Mouse (Mus musculus) megakaryocyte-erythroid progenitor cell, adult 5-6 weeks (primary cell): ENCODE measurements at regions not wholly inside any gene's neighbourhood (a gene's known extent, or its start where the extent isn't known, plus 50 kb on each side); places are given as distances from the start of the nearest gene placed in this dataset.

Source experiments
- ATAC-seq: replicated peaks from 2 replicates; pipeline ENCODE4 v1.8.0; 2016; ENCODE audit warnings: mild to moderate bottlenecking, inconsistent platforms; ENCODE audit not compliant: severe bottlenecking, poor library complexity, low FRiP score, low TSS enrichment

DNA sequence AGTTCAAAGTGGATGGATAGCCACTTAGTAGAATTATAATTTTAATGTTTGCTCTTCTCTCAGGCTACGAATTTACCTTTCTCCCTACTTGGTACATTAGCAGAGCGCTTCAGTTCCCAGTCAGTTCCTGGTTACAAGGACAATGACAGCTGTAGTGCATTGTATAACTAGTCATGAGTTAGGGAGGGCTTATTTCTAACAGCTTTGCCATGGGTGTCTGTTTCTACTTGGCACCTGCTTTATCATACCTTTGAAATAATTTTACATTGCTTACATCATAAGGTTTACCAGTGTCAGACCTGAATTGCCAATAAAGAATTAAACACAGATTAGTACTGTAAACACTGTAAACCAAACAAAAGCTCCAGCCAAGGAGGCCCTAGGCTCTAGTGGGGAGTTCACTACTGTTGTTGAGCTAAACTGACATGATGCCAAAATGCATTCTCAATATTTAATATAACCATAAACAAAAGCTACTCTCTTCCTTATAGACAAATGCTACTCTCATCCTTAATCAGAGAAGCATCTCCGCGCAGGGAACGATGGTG, 745.3 kb upstream of the Car8 start:
- no peak for ATAC-seq

DNA sequence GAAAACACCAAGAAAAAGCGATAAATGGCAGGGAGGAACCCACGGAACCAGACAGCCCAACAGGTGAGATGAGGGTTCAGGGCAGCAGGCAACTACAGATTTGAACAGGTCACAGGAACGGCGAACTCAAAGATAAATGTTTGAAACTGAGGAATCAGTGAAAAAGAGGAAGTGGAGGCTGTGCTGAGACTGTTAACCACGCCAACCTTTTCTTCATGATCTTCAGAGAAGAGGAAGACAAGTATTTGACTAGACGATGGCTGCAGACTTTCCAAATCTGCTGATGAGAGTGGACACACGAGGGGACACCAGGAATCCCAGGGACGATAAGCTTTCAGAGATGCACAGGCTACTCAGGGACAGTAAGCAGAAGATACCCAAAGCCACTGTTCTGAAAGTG, 740.1 kb upstream of the Car8 start:
- no peak for ATAC-seq

DNA sequence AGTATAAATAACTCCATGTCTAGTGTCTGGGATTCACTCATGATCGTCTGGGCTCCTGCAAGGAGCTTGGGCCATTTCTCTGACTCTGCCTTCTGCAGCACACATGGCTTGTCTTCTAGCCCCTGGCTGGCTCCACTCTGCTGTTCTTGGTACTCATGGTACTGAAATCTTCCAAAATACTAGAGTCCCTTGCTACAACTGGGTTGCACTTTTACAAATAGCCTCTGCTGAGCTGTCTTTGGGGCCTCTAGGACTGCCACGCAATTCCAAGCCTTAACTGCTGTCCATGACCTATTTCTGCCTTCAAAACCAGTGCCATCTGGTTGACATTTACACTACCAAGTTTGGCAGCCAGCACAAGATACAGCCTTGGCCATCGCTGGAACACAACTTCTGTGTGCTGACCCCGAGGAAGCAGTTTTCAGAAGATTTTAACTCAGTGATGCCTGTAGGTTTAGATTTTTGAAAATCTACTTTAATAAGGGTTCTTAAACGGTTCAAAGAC, 731.2 kb upstream of the Car8 start:
- no peak for ATAC-seq

DNA sequence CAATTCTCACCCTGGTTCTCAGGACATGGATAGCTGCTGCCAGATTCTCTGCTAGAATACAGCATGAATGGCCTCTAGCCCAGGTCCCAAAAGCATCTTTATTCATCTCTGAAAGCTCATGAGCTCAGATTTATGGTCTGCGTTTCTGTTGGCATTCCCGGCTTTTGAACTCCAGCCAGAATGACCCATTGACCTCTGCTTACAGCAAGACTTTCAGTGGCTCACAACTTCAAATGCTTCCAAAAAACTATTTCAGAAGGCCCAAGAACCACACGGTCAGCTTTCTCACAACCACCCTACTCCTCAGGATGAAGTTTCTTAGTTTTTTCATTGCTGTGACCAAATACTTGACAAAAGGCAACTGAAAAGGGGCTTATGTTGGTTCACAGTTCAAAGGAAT, 729.9 kb upstream of the Car8 start:
- no peak for ATAC-seq

DNA sequence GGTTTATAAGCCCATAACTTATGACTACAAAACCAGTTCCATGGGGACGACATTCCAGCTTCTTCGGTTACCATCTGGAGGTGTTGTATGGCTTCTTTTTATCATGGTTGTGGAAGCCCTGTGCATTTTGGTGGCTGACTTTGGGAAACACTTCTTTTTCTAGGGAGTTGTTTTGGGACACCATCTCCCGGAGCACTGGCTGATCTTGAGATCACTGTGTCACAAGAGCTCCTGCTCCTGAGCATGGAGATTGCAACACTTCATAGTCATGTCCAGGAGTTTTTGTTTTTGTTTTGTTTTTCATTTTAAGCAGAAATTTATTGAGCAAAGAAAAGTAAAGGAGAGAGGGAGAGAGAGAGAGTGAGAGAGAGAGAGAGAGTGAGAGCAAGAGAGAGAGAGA, 729.1 kb upstream of the Car8 start:
- no peak for ATAC-seq

DNA sequence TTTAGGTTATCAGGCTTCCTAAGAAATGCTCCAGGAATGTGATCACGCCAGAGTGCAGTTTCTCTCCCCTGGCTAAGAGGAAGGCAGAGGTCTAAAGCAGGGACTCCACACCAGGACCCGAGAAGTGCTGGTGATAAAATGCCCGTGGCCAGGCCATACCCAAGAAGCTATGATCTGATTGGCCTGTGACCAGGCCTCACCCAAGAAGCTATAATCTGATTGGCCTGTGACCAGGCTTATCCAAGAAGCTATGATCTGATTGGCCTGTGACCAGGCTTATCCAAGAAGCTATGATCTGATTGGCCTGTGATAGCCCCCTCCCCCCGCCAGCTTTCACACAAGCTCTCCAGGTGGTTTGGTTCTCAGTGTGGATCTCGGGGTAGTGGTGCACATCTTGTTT, 726.7 kb upstream of the Car8 start:
- no peak for ATAC-seq

DNA sequence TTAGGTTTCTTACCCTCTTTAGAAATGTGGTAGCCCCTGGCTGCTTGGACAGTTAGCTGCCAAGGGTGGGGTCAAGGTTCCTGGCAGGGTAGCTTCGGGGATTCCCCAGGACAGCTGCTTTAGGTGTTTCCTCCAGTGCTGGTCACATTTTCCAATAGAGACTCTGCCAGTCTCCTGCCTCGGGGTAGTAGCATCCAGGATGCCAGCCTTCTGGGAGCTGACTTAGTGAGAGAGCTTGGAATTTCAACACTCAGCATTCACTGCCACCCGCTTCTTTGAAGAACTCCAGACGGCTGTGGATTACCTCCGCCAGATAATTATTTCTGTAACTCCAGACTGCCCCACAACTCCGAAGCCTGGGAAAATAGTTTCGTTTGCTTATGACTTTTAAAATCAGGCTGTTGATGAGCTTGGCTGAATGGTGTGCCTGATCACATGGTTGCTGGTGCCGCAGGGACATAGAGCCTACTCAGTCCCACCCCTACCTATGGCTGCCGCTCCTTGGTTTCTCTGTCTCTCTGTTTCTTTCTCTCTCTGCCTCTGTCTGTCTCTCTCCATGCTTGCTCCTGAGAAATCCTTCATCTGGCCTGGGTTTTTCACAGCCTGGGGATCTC, 724.2 kb upstream of the Car8 start:
- ATAC-seq, result no peak

DNA sequence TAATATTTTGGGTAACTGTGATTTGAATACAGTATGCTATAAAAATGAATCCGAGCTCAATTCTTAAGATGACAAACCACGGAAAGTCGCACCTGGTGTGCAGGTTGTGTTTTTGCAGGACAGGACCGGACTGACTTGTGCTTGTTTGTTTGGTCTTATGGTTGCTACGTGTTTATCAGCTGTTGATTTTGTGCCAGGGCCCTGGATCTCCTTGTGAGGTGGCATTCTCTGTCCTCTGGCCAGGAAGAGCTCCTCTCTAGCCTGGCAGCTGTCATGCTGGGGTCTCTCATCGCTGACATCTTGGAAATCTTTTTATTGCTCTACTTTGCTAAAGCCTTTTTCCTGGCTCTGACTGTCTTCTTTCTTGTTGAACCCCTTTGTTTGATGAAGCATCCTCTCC, 723.0 kb upstream of the Car8 start:
- ATAC-seq, result no peak

DNA sequence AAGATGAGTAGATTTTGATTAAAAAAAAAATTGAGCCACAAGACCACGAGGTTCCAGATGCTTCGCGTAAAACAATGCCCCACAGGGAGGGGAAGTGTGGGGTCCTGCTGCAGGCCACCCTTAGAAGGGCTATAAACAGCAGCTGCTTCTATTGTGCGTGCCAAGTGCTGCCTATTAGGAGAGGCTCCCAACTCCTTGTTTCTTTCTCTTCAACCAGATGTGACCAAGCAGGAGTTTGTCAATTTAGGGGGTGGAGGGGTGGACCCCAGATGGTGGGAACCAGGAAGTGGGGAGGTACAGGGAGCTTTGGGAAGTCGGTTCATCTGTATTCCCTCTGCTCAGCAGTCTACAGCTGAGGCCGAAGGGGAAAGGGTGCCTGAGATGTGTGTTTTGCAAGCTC, 718.9 kb upstream of the Car8 start:
- no peak for ATAC-seq

DNA sequence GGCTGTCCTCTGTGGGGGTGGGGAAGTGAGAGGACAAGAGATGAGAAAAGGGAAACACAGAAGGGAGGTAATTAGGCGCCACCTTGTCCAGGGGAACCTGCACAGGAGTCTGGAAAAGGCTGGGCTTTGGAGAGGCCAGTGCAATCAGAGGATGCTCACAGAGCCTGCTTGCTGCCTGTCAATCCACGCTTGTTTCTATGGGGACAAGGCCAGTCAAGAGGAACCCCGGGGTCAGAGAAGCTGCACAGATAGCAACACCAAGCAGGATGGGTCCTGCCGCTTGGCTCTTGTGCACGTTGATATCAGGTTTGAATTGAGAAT, 718.1 kb upstream of the Car8 start:
- ATAC-seq, result no peak

DNA sequence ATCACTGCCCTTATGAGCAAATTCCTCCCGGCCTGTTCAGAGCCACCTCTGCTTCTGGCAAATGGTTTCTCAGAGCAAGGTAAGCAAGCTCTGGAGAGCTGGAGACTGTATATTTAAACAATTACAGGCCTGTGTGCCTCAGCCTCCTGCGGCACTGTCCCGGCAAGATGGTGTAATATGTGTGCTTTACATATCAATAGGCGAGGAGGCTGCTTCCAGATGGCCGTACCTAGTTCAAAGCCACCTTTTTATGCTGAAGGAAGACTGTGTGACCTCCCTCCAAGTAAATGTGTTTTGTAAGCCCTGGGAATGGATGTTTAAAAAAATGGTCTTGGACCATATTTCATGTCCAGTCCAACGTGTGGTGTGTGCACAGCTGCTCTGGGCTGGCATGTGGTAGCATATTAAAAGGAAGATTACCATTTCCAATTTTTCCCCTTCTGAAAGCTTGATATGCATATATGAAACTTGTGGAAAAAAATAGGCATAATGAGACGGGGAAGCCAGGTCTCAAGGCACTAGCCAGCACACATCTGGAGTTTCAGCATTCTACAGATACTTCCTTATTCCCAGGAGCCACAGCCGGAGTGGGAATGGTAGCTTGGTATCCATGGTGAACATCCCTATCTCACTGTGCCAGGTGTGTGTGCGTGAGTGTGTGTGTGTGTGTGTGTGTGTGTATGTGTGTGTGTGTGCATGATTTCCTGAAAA, 717.6 kb upstream of the Car8 start:
- ATAC-seq, result no peak

DNA sequence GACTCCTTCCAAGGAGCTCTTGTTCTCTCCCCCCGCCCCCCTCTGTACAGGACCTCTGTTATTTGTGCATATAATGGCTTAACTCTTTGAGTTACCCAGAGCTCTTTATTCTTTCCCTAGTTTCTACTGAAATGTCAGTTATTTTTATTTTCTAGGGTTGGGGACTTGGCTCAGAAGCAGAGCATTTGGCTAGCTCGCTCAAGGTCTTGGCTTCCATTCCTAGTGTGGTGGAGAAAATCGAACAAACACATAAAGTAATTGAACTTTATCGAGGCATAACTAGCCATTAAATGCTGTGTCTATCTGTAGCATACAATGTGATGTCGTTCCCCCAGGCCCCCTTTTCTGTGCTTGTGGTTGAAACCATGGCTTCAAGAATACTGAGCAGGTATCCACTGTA, 716.5 kb upstream of the Car8 start:
- ATAC-seq, result no peak

DNA sequence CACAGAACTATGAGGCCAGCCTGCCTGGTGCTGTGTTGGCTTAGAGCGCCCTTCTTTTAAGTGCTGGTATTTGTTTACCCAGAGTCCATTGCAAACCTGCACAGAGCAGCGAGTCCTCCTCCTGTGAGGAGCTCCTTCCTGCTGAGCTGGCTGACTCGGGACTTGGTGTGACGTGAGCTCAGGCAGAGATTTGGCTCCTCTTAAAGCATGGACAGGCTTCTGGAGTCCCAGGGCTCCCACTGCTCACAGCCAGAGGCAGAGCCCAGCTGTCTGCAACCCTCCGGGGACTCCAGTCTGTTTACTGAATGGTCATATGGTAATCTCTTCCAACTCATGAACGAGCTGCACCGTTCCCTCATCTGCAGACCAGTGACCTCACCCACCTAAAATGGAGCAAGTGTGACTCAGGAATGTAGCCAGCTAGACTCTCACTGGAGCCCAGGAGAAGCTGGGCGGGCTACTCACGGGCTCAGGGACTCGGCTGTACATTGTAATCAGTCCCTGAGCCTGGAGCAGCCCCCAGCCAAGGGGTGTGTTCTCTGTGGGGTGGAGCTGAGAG, 715.6 kb upstream of the Car8 start:
- no peak for ATAC-seq

DNA sequence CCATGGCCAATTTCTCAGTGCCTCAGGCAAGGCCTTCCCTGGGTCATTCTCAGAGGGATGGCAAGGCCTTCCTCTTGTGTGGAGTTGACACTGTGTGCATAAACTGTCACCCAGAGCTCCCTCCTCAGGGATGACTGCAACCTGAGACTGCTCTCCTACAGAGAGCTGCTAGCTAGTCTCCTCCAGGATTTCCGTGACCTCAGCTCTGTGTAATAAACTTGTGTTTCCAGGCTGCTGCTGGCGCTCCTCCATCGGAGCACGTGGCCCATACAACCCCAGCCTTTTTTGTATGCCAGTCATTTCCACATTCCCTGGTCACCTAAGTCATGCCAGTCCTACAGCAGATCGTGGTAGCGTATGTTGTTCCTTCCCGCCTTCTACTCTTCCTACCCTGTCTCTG, 714.3 kb upstream of the Car8 start:
- ATAC-seq, result no peak

DNA sequence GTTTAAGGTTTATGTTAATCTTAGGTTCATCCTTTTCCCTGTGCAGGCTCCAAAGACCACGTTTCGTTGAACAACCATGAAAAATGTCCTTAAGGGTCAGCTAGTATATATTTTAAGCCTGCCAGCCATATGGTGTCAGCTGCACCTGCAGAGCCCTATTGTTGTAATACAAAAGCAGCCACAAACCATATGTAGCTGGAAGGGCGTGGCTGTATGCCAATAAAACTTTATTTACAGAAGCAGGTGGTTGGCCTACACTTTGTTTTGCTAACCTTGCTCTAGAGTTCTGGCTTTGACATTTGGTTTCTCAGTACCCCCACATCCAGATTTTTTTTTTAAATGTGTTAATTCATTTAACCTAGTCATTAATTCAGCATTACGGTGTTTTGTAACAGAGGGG, 711.1 kb upstream of the Car8 start:
- no peak for ATAC-seq

DNA sequence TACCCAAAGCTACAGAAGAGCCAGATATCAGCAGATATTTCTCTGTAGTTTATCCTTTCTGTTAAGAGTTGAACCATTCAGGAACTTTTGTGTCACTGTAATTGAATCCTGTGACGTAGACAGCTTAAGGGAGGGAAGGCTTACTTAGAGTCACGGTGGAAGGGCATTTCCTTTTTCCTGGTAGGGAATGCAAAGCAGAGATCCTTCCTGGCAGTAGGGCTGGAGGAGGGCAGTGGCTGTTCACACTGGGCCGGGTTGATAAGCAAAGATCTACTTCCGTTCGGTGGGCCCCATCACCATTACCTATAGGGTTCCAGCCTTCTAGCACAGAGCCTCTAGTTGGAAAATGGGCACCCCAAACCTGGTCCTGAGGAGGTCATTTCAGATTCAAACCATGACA, 710.7 kb upstream of the Car8 start:
- no peak for ATAC-seq

DNA sequence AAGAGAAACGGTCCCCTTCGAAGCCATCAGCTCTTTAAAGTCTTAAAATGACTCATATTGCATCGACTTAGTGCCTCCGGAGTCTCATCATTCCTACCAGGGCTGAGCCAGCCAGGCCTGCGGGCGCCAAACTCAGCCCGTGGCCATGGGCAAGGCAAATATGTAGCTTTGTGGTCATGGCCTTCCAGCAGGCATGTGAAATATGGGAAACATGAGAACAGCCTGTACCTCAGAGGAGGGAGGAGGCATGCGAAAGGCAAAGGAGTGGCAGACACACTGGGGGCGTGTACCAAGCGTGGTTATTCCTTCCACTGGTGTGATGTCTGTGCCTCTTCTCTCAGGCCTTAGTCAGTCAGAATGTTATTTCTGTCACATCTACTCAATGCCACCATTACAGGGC, 706.3 kb upstream of the Car8 start:
- no peak for ATAC-seq

DNA sequence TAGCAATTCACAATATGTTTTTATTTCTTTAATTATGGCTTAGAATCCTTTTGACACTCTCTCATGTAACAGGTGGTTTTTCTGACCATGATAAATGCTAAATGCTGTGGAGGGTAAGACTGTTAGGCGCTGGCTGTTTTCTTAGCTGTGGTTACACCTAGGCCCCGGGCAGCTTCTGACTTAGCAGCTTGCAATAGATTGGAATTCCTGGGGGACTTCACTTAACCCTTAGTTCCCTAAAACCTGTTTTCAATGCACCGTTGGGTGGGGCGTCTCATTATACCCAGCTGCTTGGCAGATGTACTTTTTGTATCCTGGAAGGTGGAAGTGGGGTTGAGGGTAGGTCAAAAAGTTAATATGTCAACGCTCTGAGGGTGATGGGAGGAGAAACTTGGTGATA, 704.2 kb upstream of the Car8 start:
- no peak for ATAC-seq

DNA sequence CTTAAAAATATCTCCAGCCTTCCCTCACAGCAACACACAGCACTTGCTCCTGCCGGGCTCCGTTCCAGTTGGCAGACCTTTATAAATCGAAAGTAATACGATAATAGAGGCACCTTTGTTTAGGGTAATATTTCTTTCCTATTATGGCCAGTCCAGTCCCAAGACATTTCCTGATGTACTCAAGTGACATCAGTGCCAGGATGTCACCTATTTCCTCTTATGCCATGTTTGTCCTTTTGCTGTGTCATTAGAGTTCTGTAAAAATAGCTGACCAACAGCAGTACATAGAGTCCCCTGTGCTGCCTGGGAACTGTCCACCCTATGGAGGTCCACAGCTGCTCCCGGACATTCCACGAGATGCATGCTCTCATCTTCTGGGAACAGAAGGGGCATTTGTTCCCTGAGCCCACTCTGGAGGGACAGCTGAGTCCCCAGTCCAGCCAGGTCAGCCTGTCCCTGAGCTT, 700.1 kb upstream of the Car8 start:
- no peak for ATAC-seq

DNA sequence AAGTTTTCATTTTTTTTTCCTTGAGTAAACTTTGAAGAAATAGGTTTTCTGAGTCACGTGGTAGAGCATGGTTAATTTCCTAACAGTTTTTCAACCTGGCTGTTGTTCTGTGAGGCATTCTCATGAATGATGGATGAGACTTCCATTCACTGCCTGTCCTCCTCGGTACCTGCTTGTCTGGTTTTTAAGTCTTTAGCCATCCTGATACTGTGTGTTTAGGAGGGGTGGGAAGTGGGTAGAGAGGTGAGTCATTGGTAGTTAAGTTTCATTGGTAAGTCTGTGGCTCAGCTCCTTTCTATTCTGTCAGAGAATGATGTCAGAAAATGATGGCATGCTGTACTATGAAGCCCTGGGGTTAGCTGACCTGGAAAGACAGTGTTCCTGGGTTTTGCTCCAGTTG, 697.1 kb upstream of the Car8 start:
- no peak for ATAC-seq

DNA sequence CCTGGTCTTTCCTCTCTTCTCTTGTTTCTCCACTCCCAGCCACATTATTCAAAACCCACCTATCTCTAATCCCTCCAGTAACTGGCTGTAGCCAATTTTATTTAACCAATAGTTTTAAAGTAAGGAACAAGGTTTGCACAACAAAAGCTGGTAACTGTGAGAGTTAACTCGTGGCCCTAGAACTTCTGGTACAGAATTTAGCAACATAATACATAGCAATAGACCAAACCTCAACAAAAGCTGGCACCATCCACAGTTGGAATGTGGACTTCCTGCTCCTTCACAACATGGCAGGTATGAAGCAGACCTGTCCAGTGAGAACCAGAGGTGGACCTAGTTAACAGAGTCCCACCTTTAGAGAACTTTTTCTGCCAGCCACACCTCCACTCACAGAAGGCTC, 695.7 kb upstream of the Car8 start:
- ATAC-seq, result no peak
